In the genomic region with DNA sequence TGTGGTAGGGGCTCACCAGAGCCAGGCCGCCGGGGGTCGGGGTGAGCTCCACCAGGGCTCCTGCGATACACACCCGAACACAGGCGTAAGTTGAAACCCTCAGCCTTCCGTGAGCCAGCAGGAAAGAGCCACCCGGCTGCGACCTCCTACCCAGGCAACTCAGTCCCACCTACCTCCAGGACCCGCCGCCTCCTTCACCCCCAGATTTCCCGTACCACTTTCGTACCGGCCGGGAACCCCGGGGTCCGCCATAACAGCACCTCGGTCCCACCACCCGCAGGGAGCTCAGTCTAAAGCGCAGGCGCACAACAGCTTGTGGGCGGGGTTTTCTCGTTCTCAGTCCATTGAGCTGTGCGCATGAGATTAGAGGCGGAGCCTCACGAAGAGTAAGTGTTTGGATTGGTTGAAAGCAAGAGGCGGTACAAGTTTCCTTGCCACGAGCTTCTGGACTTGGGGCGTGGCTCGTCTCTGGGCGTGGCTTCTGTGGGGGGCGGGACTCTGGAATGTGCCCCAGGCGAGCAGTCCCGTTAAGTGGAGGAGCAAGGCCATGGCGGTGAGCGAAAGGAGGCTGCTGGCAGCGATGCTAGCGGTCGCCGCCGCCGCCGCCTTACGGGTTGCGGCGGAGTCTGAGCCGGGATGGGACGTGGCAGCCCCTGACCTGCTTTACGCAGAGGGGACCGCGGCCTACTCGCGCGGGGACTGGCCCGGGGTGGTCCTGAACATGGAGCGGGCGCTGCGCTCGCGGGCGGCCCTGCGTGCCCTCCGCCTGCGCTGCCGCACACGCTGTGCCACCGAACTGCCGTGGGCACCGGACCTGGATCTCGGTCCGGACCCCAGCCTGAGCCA, we compare ENCODE assay signal across 8 mouse cellular contexts. TPM values are rescaled to one million over a fixed set of nuclear protein-coding genes. Genes with fewer than 3 reads are reported as not detected.
DNase-seq lines count a peak whose midpoint lies in the region; ATAC-seq and TF ChIP-seq lines count a peak whose summit lies in the region.

A gene (minus strand): TSS at position 303 of the 846 bp plus-strand sequence.
A gene (plus strand): TSS at position 506 of the 846 bp plus-strand sequence.

- H3K27me3 ChIP-seq in hindbrain, embryonic 10.5 days (ENCODE audit: insufficient read depth, poor library complexity, severe bottlenecking), result no peaks in the 10 kb centered on the region
- no peaks in the 10 kb centered on the region for H3K27me3 ChIP-seq in lung, postnatal 0 days (replicated peaks; ENCODE audit: insufficient read depth, low read length)

- peak within 1 kb of the TSS; percentile 77 for H3K9ac ChIP-seq in lung, postnatal 0 days (replicated peaks; ENCODE audit: low read depth)

- no peaks in the 10 kb centered on the region for H3K9me3 ChIP-seq in hindbrain, embryonic 10.5 days
- H3K9me3 ChIP-seq in lung, postnatal 0 days (ENCODE audit: low read length), result no peaks in the 10 kb centered on the region

- DNase-seq in MN1 (ENCODE audit: low spot score), result peak; percentile 94
- peak; percentile 100 for DNase-seq in cerebellum, adult 9-10 months
- DNase-seq in hindbrain, embryonic 10.5 days (ENCODE audit: low spot score), result peak; percentile 98
- DNase-seq in layer of hippocampus, adult 9-11 months, result peak; percentile 99
- DNase-seq in lung, postnatal 0 days (ENCODE audit: low spot score), result peak; percentile 100
- peak; percentile 97 for DNase-seq in ovary, postnatal 14 days (ENCODE audit: low spot score)
- peak; percentile 100 for DNase-seq in thymus, postnatal 14 days

- no peak for TF ChIP-seq EP300 in lung, postnatal 0 days (IDR thresholded peaks at IDR 0.05)

- H3K4me1 ChIP-seq in hindbrain, embryonic 10.5 days (replicated peaks), result peaks cover 26% of the 10 kb centered on the region
- peaks cover 6% of the 10 kb centered on the region; the same call in 1 of the 2 replicates for H3K4me1 ChIP-seq in lung, postnatal 0 days (ENCODE audit: insufficient read depth, low read depth, low read length)

- TF ChIP-seq CTCF in lung, postnatal 0 days (IDR thresholded peaks at IDR 0.05), result no peak

- peak within 1 kb of the TSS; percentile 88 for H3K27ac ChIP-seq in hindbrain, embryonic 10.5 days
- peak within 1 kb of the TSS; percentile 66 for H3K27ac ChIP-seq in lung, postnatal 0 days (ENCODE audit: low read length)

- H3K36me3 ChIP-seq in hindbrain, embryonic 10.5 days, result peaks cover 25% of the 10 kb centered on the region
- H3K36me3 ChIP-seq in lung, postnatal 0 days (ENCODE audit: insufficient read depth, low read length), result peaks cover 3% of the 10 kb centered on the region; the same call in 1 of the 2 replicates

- under 1% methylated on average over 71 of the region's 71 CpGs for WGBS in hindbrain, embryonic 10.5 days
- 2% methylated on average over 57 of the region's 71 CpGs for WGBS in lung, postnatal 0 days

- H3K4me3 ChIP-seq in hindbrain, embryonic 10.5 days, result peak within 1 kb of the TSS; percentile 86
- H3K4me3 ChIP-seq in lung, postnatal 0 days (ENCODE audit: low read depth, low read length), result peak within 1 kb of the TSS; percentile 84

- peak within 1 kb of the TSS; percentile 97 for H3K4me2 ChIP-seq in lung, postnatal 0 days (replicated peaks; ENCODE audit: low read depth, low read length)

- ATAC-seq in frontal cortex, adult (ENCODE audit: low TSS enrichment), result peak; percentile 97
- ATAC-seq in lung, postnatal 0 days, result peak; percentile 99

RNA-seq across cellular contexts. Expression of the first gene that starts in this region (rescaled TPM):
- 42.0 and 43.5 TPM in 2 replicates for polyA plus RNA-seq in hindbrain, embryonic 10.5 days (2016; fragmentation: Nextera tagmentation; extraction: Ambion mirVana)
- polyA plus RNA-seq in lung, postnatal 0 days (2015; fragmentation: Nextera tagmentation; extraction: Ambion mirVana), result 16.9 and 21.1 TPM in 2 replicates

RNA-seq across cellular contexts. Expression of the second gene that starts in this region (rescaled TPM):
- 16.1 and 18.2 TPM in 2 replicates for polyA plus RNA-seq in hindbrain, embryonic 10.5 days (2016; fragmentation: Nextera tagmentation; extraction: Ambion mirVana)
- 29.4 and 32.2 TPM in 2 replicates for polyA plus RNA-seq in lung, postnatal 0 days (2015; fragmentation: Nextera tagmentation; extraction: Ambion mirVana)

Comparison
In these comparisons a context has a peak if more than half of its experiments do, and no peak if none do; other contexts are left out.
1. Peak in every context shown above with its lines: DNase-seq, ATAC-seq, H3K4me3 ChIP-seq and H3K27ac ChIP-seq.